Mouse (Mus musculus) bone marrow macrophage, adult 2 months (primary cell): ENCODE measurements around the gene Kcnj12.

Experiments
- CTCF ChIP-seq: IDR thresholded peaks from 2 replicates; pipeline ENCODE4 v1.5.1; 2012; ENCODE audit warnings: low read depth, mild to moderate bottlenecking, low read length, moderate library complexity
- POLR2A ChIP-seq: IDR thresholded peaks from 2 replicates; pipeline ENCODE4 v1.6.1; 2012; ENCODE audit warnings: mild to moderate bottlenecking, low read depth, low read length, borderline replicate concordance

GRCm38 (mm10) chr11:60978658-60979057 lies 43.7 kb upstream of the Kcnj12 start:
- TF ChIP-seq CTCF (no peak), POLR2A (no peak)
